Mouse (Mus musculus) retina, postnatal 1 day (tissue): Measurements from ENCODE around the gene Cers6.

ENCODE experiments used
- DNase-seq: peaks from one replicate; pipeline ENCODE4 v3.0.0-alpha.2; 2012

Gene Cers6

GRCm38 (mm10) chr2:69082499-69083197 is 221.4 kb downstream of the Cers6 start:
- DNase-seq = no peak

GRCm38 (mm10) chr2:69083198-69083509 is 221.9 kb downstream of the Cers6 start:
- DNase-seq = peak; percentile 30

- no peak for DNase-seq
These were observed 223.2 kb downstream of the Cers6 start for GRCm38 (mm10) chr2:69084416-69084815.

GRCm38 (mm10) chr2:69086505-69087260 is 225.4 kb downstream of the Cers6 start:
- peak; percentile 60 for DNase-seq

- DNase-seq = no peak
These were observed 234.6 kb downstream of the Cers6 start for GRCm38 (mm10) chr2:69095836-69096235.

- no peak for DNase-seq
These were observed 235.6 kb downstream of the Cers6 start for GRCm38 (mm10) chr2:69096821-69097220.

GRCm38 (mm10) chr2:69097526-69097925 is 236.3 kb downstream of the Cers6 start:
- no peak for DNase-seq

GRCm38 (mm10) chr2:69098701-69099100 is 237.5 kb downstream of the Cers6 start:
- DNase-seq = no peak

GRCm38 (mm10) chr2:69099147-69099546 is 237.9 kb downstream of the Cers6 start:
- DNase-seq = no peak

- peak; percentile 80 for DNase-seq
These were observed 239.5 kb downstream of the Cers6 start for GRCm38 (mm10) chr2:69100706-69101105.

GRCm38 (mm10) chr2:69103526-69103925 is 242.3 kb downstream of the Cers6 start:
- DNase-seq = no peak

GRCm38 (mm10) chr2:69104511-69105145 is 243.4 kb downstream of the Cers6 start:
- DNase-seq = no peak

- DNase-seq = no peak
These were observed 248.0 kb downstream of the Cers6 start for GRCm38 (mm10) chr2:69109246-69109645.

- no peak for DNase-seq
These were observed 248.5 kb downstream of the Cers6 start for GRCm38 (mm10) chr2:69109710-69110109.

- DNase-seq = no peak
These were observed 251.4 kb downstream of the Cers6 start for GRCm38 (mm10) chr2:69112609-69113008.

GRCm38 (mm10) chr2:69113829-69114547 is 252.7 kb downstream of the Cers6 start:
- no peak for DNase-seq

GRCm38 (mm10) chr2:69115921-69116320 is 254.7 kb downstream of the Cers6 start:
- DNase-seq = no peak

- no peak for DNase-seq
These were observed 255.5 kb downstream of the Cers6 start for GRCm38 (mm10) chr2:69116767-69117166.

GRCm38 (mm10) chr2:69118994-69119393 is 257.8 kb downstream of the Cers6 start:
- DNase-seq = no peak

- DNase-seq = no peak
These were observed 258.5 kb downstream of the Cers6 start for GRCm38 (mm10) chr2:69119718-69120117.

GRCm38 (mm10) chr2:69121681-69122080 is 260.4 kb downstream of the Cers6 start:
- no peak for DNase-seq

- DNase-seq = no peak
These were observed 264.2 kb downstream of the Cers6 start for GRCm38 (mm10) chr2:69125425-69125824.

- DNase-seq = peak; percentile 39
These were observed 267.1 kb downstream of the Cers6 start for GRCm38 (mm10) chr2:69128321-69128720.
